Mouse (Mus musculus) heart, adult 2 months (tissue): ENCODE measurements around the gene Arhgap23. TPM values are rescaled to one million over a fixed set of nuclear protein-coding genes. Genes with fewer than 3 reads are reported as not detected.

ENCODE experiments used
- DNase-seq, 2 experiments: peaks; one replicate each; pipeline ENCODE4 v3.0.0; 2021
- H3K27ac ChIP-seq: fragments of 200-600 bp; 2 replicates; pipeline ENCODE4 v1.8.1; 2022
- H3K27me3 ChIP-seq: fragments of 200-500 bp; 2 replicates; pipeline ENCODE4 v1.6.1; 2012; ENCODE audit warnings: mild to moderate bottlenecking, low read length, inconsistent platforms, mixed read lengths; ENCODE audit not compliant: control insufficient read depth, insufficient read depth
- H3K36me3 ChIP-seq: fragments of 200-500 bp; 2 replicates; pipeline ENCODE4 v1.6.1; 2012; ENCODE audit warnings: low read length, inconsistent platforms; ENCODE audit not compliant: control insufficient read depth, insufficient read depth
- H3K4me1 ChIP-seq: fragments of 200-500 bp; 2 replicates; pipeline ENCODE4 v1.6.1; 2011; ENCODE audit warnings: low read length; ENCODE audit not compliant: control insufficient read depth, insufficient read depth
- H3K4me3 ChIP-seq: fragments of 200-600 bp; 2 replicates; pipeline ENCODE4 v1.8.1; 2022
- H3K79me2 ChIP-seq: fragments of 200-500 bp; replicated peaks from 2 replicates; pipeline ENCODE4 v1.6.1; 2012; ENCODE audit warnings: mild to moderate bottlenecking, inconsistent platforms, low read length, moderate library complexity, mixed read lengths; ENCODE audit not compliant: control insufficient read depth, insufficient read depth
- H3K9ac ChIP-seq: fragments of 200-500 bp; 2 replicates; pipeline ENCODE4 v1.6.1; 2012; ENCODE audit warnings: low read depth, mild to moderate bottlenecking, control low read depth, inconsistent platforms, low read length, mixed read lengths
- CTCF ChIP-seq: fragments of 200-600 bp; IDR thresholded peaks from 2 replicates; pipeline ENCODE4 v1.8.1; 2022; ENCODE audit warnings: antibody characterized with exemption, mild to moderate bottlenecking, moderate library complexity
- EP300 ChIP-seq: fragments of 200-500 bp; IDR thresholded peaks from 2 replicates; pipeline ENCODE4 v1.6.1; 2011; ENCODE audit warnings: low read depth, low read length, control low read depth; ENCODE audit not compliant: insufficient read depth
- POLR2A ChIP-seq: fragments of 200-500 bp; IDR thresholded peaks from 2 replicates; pipeline ENCODE4 v1.6.1; 2011; ENCODE audit warnings: mild to moderate bottlenecking, low read depth, low read length, control low read depth; ENCODE audit not compliant: insufficient read depth
- WGBS: fragments of 180-500 bp; shearing (Covaris S2); methylation state at CpG from one replicate; pipeline ENCODE4 v1.1.7; 2018; 5-methylcytosine and 5-hydroxymethylcytosine counted together
- intact Hi-C: fragments of 180-260 bp; cut with DNase I; formaldehyde crosslinking; loops from one replicate; pipeline ENCODE4 v1.15.1; 2025
- polyA plus RNA-seq: library from polyadenylated mRNA; depleted of rRNA; stranded (reverse); fragments of >200 nt; gene quantifications from 2 replicates; pipeline ENCODE4 v1.2.3, GENCODE M21; 2012
- total RNA-seq, 2 experiments: library from RNA; stranded (reverse); gene quantifications; 2 replicates each; pipeline ENCODE4 v1.2.3; 2021

Arhgap23 gene
- total and polyA plus RNA-seq, 3 experiments, result 12.8 to 18.4 (median 13.7) TPM

DNA sequence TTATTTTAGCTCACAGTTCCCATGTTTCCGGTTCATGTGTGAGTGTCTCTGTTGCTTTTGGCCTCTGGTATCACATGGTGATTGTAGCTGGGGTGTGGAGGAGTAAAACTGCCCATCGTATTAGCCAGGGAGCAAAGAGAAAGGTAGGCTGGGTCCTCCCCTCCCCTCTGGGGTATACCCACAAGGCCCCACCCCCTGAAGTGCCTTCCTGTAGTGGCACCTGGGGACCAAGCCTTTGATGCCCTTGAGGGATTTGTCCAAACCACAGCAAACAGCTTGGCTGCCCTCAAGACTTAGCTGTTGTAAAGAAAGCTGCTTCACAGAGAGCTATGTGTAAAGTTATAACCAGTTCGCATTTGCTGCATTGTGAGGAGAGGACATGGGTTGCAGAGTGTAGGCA lies 72.3 kb downstream of the Arhgap23 start:
- Histone ChIP-seq H3K27me3 (no peaks in the 10 kb centered on the region), H3K27ac (no peak overlapping the region), H3K4me1 (no peaks in the 10 kb centered on the region), H3K4me3 (no peak overlapping the region), H3K36me3 (no peaks in the 10 kb centered on the region), H3K9ac (no peak overlapping the region), H3K79me2 (no peaks in the 10 kb centered on the region; the same call in 1 of the 2 replicates)
- 49% methylated on average over 3 of the region's 3 CpGs for WGBS
- TF ChIP-seq EP300 (no peak), POLR2A (no peak), CTCF (no peak)
- DNase-seq, result no peak
- intact Hi-C loops, result no loop called here

DNA sequence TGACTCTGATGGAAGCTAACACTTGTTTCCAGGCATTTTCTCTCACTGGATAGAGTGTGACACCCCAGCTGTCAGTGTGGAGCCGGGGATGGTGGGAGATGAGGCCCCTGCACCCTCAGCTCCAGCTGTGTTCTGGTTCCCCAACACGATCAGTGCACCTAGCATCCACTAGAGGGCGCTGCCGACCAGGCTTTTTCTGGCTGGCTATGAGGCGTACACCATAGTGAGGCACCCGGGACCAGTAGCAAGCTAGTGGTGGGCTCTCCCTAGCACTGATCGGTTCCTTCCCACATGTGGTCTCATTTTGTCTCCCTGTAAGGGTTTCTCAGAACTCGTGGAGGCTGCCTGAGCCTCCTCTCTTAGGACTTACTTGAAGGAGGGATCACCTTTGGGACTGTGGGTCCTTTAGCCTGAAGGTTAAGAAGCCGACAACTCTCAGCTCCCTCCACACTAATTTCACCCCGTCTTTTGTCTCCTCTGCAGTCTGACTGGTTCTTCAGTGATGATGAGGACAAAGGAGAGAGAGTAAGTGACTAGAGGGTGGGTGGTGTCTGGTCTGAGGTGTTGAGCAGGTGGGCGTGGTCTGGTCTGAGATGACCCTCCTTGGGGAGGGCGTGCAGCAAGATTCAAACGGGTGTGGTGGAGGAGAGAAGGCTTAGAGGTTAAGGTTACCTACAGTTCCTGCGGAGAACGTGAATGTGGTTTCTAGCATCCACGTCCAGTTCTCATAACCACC lies 74.4 kb downstream of the Arhgap23 start:
- Histone ChIP-seq H3K36me3 (no peaks in the 10 kb centered on the region), H3K4me1 (no peaks in the 10 kb centered on the region), H3K27ac (no peak overlapping the region), H3K27me3 (no peaks in the 10 kb centered on the region), H3K79me2 (no peaks in the 10 kb centered on the region; the same call in 1 of the 2 replicates), H3K4me3 (no peak overlapping the region), H3K9ac (no peak overlapping the region)
- intact Hi-C loops, result loop anchor here (1.0 kb wide), 1 partner anchor 133 kb away; no protein-coding TSS in a partner anchor
- peak; percentile 97 for TF ChIP-seq CTCF
- no peak for TF ChIP-seq POLR2A
- peak; percentile 63 to 81 for DNase-seq
- WGBS, result 56% methylated on average over 16 of the region's 16 CpGs

DNA sequence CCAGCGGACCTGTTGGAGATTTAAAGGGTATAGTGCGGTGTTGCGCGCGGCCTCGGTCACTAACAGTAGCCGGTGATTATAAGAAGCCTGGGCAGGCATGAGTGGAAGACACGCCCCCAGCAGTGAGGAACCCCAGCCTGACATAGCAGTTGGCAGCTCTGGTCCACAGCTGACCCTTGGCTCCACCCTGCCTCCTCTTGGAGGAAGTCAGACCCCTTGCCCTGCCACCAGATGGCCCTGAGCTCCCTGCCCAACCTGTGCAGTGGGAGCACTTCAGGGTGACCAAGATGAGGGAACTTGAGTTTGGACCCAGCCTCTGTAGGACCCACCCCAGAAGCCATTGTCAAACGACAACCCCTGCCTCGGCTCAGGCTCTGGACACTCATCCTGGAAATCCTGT lies 76.3 kb downstream of the Arhgap23 start:
- Histone ChIP-seq H3K9ac (no peak overlapping the region), H3K27me3 (no peaks in the 10 kb centered on the region), H3K36me3 (no peaks in the 10 kb centered on the region), H3K4me1 (no peaks in the 10 kb centered on the region), H3K79me2 (no peaks in the 10 kb centered on the region; the same call in 1 of the 2 replicates), H3K27ac (no peak overlapping the region), H3K4me3 (no peak overlapping the region)
- no peak for DNase-seq
- TF ChIP-seq CTCF (no peak), POLR2A (no peak), EP300 (no peak)
- intact Hi-C loops, result no loop called here
- WGBS, result 85% methylated on average over 10 of the region's 10 CpGs

DNA sequence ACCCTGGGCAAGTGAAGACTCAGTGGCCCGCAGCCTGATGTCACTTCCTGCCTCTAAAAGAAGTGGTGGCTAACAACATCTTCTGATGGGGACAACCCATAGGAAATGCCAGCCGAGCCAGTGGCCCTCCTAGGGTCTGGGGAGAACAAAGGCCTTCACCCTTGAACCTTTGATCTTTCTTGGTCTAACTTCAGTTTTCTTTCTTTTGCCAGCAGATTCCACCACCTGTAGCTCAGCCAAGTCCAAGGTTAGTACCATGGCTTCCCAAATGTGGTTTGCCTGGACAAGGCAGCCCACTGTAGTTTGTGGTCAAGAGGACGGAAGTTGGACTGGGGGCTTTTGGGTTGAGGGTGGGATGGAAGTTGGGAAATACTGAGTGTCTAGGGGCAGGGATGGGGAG lies 77.5 kb downstream of the Arhgap23 start:
- Histone ChIP-seq H3K9ac (no peak overlapping the region), H3K36me3 (no peaks in the 10 kb centered on the region), H3K4me1 (no peaks in the 10 kb centered on the region), H3K27ac (no peak overlapping the region), H3K27me3 (no peaks in the 10 kb centered on the region), H3K4me3 (no peak overlapping the region), H3K79me2 (no peaks in the 10 kb centered on the region; the same call in 1 of the 2 replicates)
- TF ChIP-seq CTCF, result no peak
- TF ChIP-seq EP300, result no peak
- no peak for TF ChIP-seq POLR2A
- WGBS, result 85% methylated on average over 3 of the region's 3 CpGs
- intact Hi-C loops, result no loop called here
- no peak for DNase-seq

DNA sequence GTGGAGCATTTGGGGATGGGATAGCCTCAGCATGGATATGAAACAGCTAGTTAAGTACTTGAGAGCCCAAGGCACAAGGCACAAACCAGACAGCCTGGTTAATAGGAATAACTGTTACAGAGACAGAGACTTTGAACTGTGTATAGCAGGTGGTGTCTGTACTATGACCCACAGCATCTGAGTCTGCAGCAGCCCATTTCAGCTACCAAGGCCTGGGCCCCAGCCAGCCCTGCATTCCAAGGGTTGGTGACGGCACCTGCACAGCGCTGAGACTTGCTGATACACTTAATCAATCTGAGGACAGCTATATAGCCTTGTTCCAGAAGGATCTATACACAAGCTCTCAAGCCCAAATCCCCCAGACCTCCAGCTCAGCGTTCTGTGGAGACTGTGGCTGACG lies 82.2 kb downstream of the Arhgap23 start:
- no peaks in the 10 kb centered on the region for H3K27me3 ChIP-seq
- H3K4me3 ChIP-seq, result no peak overlapping the region
- intact Hi-C loops, result no loop called here
- H3K27ac ChIP-seq, result no peak overlapping the region
- 94% methylated on average over 4 of the region's 4 CpGs for WGBS
- TF ChIP-seq CTCF (no peak), EP300 (no peak), POLR2A (no peak)
- no peaks in the 10 kb centered on the region for H3K4me1 ChIP-seq
- no peaks in the 10 kb centered on the region for H3K36me3 ChIP-seq
- H3K79me2 ChIP-seq, result no peaks in the 10 kb centered on the region
- no peak for DNase-seq
- H3K9ac ChIP-seq, result no peak overlapping the region

DNA sequence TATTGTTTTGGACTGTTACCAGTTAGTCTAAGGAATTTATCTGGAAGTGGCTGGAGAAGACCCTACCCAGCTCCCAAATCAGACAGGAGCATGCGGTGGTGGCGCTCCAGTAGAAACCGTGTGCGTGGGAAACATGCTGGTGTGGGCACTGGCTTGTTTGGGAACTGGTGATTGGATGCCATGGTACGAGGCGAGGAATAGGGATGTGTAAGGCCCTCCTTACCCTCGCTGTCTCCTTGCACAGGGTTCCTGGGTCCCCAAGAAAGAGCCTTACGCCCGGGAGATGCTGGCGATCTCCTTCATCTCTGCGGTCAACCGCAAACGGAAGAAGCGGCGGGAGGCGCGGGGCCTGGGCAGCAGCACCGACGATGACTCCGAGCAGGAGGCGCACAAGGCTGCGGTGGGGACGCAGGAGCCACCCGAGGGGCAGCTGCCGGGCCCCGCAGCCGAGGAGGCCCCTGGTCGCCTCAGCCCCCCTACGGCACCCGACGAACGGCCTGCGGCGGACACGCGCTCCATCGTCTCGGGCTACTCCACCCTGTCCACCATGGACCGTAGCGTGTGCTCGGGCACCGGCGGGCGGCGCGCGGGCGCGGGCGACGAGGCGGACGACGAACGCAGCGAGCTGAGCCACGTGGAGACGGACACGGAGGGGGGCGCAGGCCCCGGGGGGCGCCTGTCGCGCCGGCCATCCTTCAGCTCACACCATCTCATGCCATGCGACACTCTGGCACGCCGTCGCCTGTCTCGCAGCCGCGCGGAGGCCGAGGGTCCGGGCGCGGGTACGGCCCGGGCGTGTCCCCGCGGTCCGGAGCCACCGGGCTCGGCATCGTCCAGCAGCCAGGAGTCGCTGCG lies 84.8 kb downstream of the Arhgap23 start, which contains the start of gene 4933428G20Rik:
Gene 4933428G20Rik (minus strand): TSS at position 476 of the 855 bp plus-strand sequence.
- Histone ChIP-seq H3K9ac (no peak within 1 kb of the TSS), H3K27ac (no peak within 1 kb of the TSS), H3K4me3 (no peak within 1 kb of the TSS), H3K36me3 (no peaks in the 10 kb centered on the region), H3K4me1 (no peaks in the 10 kb centered on the region), H3K27me3 (no peaks in the 10 kb centered on the region), H3K79me2 (no peaks in the 10 kb centered on the region)
- WGBS, result 82% methylated on average over 88 of the region's 88 CpGs
- no peak for DNase-seq
- TF ChIP-seq POLR2A (no peak), CTCF (no peak), EP300 (no peak)
- intact Hi-C loops, result no loop called here
